Mouse (Mus musculus): ENCODE results near the gene Asxl1. TPM values are rescaled to one million over a fixed set of nuclear protein-coding genes. Genes with fewer than 3 reads are reported as not detected.

Gene Asxl1
- polyA plus RNA-seq (2012; rRNA removed; ENCODE audit: low replicate concordance): 11.1 and 19.4 TPM in 2 replicates

GRCm38 (mm10) chr2:153345454-153346220, at the start of gene Asxl1:
Asxl1 (plus strand) TSS chr2:153345829.

Other genes starting within 250 kb of the Asxl1 start
- 5.2 and 15.0 TPM in 2 replicates for gene Hck, start 237.4 kb upstream of the Asxl1 start, polyA plus RNA-seq (2012; rRNA removed; ENCODE audit: low replicate concordance)
- 60.6 and 80.1 TPM in 2 replicates for gene Tm9sf4, start 184.5 kb upstream of the Asxl1 start, polyA plus RNA-seq (2012; rRNA removed; ENCODE audit: low replicate concordance)
- gene Tspyl3, start 120.4 kb upstream of the Asxl1 start, polyA plus RNA-seq (2012; rRNA removed; ENCODE audit: low replicate concordance): 4.4 and 17.5 TPM in 2 replicates
- gene Plagl2, start 104.4 kb upstream of the Asxl1 start, polyA plus RNA-seq (2012; rRNA removed; ENCODE audit: low replicate concordance): 3.2 and 11.0 TPM in 2 replicates
- gene Pofut1, start 104.3 kb upstream of the Asxl1 start, polyA plus RNA-seq (2012; rRNA removed; ENCODE audit: low replicate concordance): 51.1 and 52.1 TPM in 2 replicates
- 12.2 and 12.5 TPM in 2 replicates for gene Kif3b, start 54.4 kb upstream of the Asxl1 start, polyA plus RNA-seq (2012; rRNA removed; ENCODE audit: low replicate concordance)
- gene 4930404H24Rik, start 147.0 kb downstream of the Asxl1 start, polyA plus RNA-seq (2012; rRNA removed; ENCODE audit: low replicate concordance): not detected in 2 replicates
- 6.7 and 11.1 TPM in 2 replicates for gene Nol4l, start 184.1 kb downstream of the Asxl1 start, polyA plus RNA-seq (2012; rRNA removed; ENCODE audit: low replicate concordance)

Measured in subcutaneous adipose tissue, adult 2 months (tissue).